Mouse (Mus musculus) kidney, embryonic 14.5 days (tissue): ENCODE measurements around the gene Ppp1r13b. TPM values are rescaled to one million over a fixed set of nuclear protein-coding genes. Genes with fewer than 3 reads are reported as not detected.

Experiments used
- ATAC-seq: fragments of 200-750 bp; cut with Nextera tagmentation; 2 replicates; pipeline ENCODE4 v1.8.0; 2017; ENCODE audit warnings: moderate number of reproducible peaks, mild to moderate bottlenecking, moderate TSS enrichment, moderate library complexity; ENCODE audit not compliant: low FRiP score, low TSS enrichment
- H3K27ac ChIP-seq: fragments of 300-500 bp; sonication (generic); 2 replicates; pipeline ENCODE4 v1.5.1; 2014; ENCODE audit warnings: low read depth, mild to moderate bottlenecking, low read length, moderate library complexity, mixed read lengths
- H3K27me3 ChIP-seq: fragments of 300-500 bp; sonication (generic); 2 replicates; pipeline ENCODE4 v1.6.1; 2014; ENCODE audit warnings: mild to moderate bottlenecking, low read length; ENCODE audit not compliant: control insufficient read depth, insufficient read depth
- H3K36me3 ChIP-seq: fragments of 300-500 bp; sonication (generic); 2 replicates; pipeline ENCODE4 v1.6.1; 2014; ENCODE audit warnings: low read length, mixed read lengths; ENCODE audit not compliant: control insufficient read depth, insufficient read depth
- H3K4me1 ChIP-seq: fragments of 300-500 bp; sonication (generic); 2 replicates; pipeline ENCODE4 v1.6.1; 2014; ENCODE audit warnings: low read length, mixed read lengths; ENCODE audit not compliant: control insufficient read depth, insufficient read depth
- H3K4me2 ChIP-seq: fragments of 300-500 bp; sonication (generic); replicated peaks from 2 replicates; pipeline ENCODE4 v1.6.1; 2014; ENCODE audit warnings: low read depth, mild to moderate bottlenecking, low read length
- H3K4me3 ChIP-seq: fragments of 300-500 bp; sonication (generic); 2 replicates; pipeline ENCODE4 v1.5.1; 2014; ENCODE audit warnings: mild to moderate bottlenecking, low read length
- H3K9ac ChIP-seq: fragments of 300-500 bp; sonication (generic); 2 replicates; pipeline ENCODE4 v1.6.1; 2014; ENCODE audit warnings: low read depth, mild to moderate bottlenecking, low read length, moderate library complexity
- H3K9me3 ChIP-seq: fragments of 300-500 bp; sonication (generic); 2 replicates; pipeline ENCODE4 v1.6.1; 2016; ENCODE audit warnings: low read length; ENCODE audit not compliant: control insufficient read depth
- WGBS: fragments of 180-500 bp; shearing (Covaris S2); extraction: QIAGEN DNeasy Blood & Tissue Kit; methylation state at CpG from one replicate; pipeline ENCODE4 v1.1.7; 2014; 5-methylcytosine and 5-hydroxymethylcytosine counted together
- polyA plus RNA-seq: library from polyadenylated mRNA; unstranded; fragments of >200 nt; fragmentation: Nextera tagmentation; extraction: Ambion mirVana; gene quantifications from 2 replicates; pipeline ENCODE4 v1.2.1, GENCODE M21; 2014

Ppp1r13b gene
- polyA plus RNA-seq, 1 experiment from 2014 or later = 20.6 TPM

DNA sequence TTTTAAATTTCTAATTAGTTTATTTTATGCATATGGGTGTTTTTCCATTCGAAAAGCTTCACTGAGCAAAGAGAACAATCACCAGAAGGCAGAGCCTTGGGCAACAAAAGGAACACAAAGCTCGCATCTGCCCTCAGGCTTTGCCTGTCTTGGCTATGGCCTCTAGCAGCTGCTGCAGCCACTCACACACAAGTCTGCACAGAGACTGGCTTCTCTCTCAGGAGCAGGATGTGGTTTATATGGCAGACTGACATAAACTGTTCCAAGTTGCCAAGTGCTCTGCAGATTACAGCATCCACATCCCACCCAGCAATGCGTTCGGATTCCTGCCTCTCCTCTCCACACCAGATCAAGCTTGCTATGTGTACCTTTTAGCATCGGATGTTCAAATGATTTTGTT lies 56.2 kb downstream of the Ppp1r13b start:
- H3K4me1 ChIP-seq = no peaks in the 10 kb centered on the region
- 86% methylated on average over 5 of the region's 5 CpGs for WGBS
- no peaks in the 10 kb centered on the region for H3K9me3 ChIP-seq
- H3K27me3 ChIP-seq = no peaks in the 10 kb centered on the region
- H3K4me2 ChIP-seq = no peak overlapping the region
- no peak overlapping the region for H3K4me3 ChIP-seq
- H3K36me3 ChIP-seq = no peaks in the 10 kb centered on the region; the same call in 1 of the 2 replicates
- H3K9ac ChIP-seq = no peak overlapping the region
- H3K27ac ChIP-seq = no peak overlapping the region
- no peak for ATAC-seq

DNA sequence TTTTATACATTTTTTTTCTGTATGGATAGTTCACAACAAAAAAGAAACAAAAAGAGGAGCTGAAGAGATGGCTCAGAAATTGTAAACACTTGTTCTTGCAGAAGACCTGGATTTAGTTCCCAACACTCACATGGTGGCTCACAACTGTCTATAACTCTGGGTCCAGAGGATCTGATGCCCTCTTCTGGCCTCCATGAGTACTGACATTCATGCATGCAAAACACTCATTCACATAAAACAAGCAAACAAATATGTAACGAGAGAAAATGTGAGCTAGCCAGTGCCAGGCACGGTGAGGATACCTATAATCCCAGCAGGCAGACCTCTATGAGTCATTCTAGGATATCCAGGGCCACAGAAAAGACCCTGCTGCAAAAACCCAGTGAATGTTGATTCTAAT lies 56.7 kb downstream of the Ppp1r13b start:
- ATAC-seq = no peak
- Histone ChIP-seq H3K4me3 (no peak overlapping the region), H3K4me1 (no peaks in the 10 kb centered on the region), H3K9me3 (no peaks in the 10 kb centered on the region), H3K27me3 (no peaks in the 10 kb centered on the region), H3K36me3 (no peaks in the 10 kb centered on the region; the same call in 1 of the 2 replicates), H3K4me2 (no peak overlapping the region), H3K27ac (no peak overlapping the region), H3K9ac (no peak overlapping the region)
- whole genome bisulfite sequencing = 67% methylated on average over 2 of the region's 2 CpGs

DNA sequence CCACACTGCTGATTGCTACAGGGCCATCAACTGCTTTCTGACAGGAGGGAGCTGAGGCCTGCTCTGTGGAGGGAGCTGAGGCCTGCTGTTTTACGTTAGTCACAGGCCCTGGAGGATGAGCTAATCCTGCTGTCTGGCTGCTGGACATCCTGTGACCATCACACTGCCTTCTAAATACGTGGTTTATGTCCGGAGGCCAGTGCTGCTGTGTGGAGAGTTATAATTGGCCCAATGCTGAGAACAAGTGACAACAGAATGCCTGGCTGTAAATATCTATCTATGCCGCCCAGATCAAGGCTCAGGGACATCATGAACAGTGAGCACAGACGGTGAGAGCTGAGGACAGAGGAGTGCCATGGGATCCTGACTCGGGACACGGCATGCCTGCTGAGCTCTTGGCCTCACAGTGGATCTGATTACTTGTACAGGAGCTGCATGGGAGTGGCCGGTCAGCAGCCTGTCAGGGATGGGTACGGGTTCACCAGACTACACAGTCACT lies 59.6 kb downstream of the Ppp1r13b start:
- Histone ChIP-seq H3K9ac (no peak overlapping the region), H3K36me3 (no peaks in the 10 kb centered on the region), H3K27ac (no peak overlapping the region), H3K9me3 (no peaks in the 10 kb centered on the region), H3K27me3 (no peaks in the 10 kb centered on the region), H3K4me1 (no peaks in the 10 kb centered on the region), H3K4me3 (no peak overlapping the region), H3K4me2 (no peak overlapping the region)
- 57% methylated on average over 9 of the region's 9 CpGs for WGBS
- no peak for ATAC-seq

DNA sequence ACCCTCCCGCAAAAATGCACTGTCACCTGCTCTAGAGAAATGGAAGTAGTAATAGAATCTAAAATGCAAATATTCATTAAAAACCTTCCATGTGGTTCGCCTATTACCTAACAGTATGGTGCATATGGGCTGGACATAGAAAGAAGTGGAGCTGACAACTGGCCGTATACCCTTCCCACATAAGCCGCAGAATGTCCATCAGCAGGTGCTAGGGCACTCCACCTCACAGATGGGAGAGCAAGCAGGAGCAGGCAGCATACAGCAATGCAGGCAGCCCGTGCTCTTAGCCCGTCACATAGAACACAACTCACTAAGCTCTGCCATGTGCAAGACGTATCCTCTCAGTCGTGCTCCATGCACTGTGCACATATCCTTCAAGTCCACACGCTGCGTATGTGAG lies 61.1 kb downstream of the Ppp1r13b start:
- Histone ChIP-seq H3K4me1 (no peaks in the 10 kb centered on the region), H3K27ac (no peak overlapping the region), H3K4me3 (no peak overlapping the region), H3K27me3 (no peaks in the 10 kb centered on the region), H3K9me3 (no peaks in the 10 kb centered on the region), H3K36me3 (no peaks in the 10 kb centered on the region), H3K9ac (no peak overlapping the region), H3K4me2 (no peak overlapping the region)
- WGBS = 79% methylated on average over 10 of the region's 10 CpGs
- no peak for ATAC-seq

DNA sequence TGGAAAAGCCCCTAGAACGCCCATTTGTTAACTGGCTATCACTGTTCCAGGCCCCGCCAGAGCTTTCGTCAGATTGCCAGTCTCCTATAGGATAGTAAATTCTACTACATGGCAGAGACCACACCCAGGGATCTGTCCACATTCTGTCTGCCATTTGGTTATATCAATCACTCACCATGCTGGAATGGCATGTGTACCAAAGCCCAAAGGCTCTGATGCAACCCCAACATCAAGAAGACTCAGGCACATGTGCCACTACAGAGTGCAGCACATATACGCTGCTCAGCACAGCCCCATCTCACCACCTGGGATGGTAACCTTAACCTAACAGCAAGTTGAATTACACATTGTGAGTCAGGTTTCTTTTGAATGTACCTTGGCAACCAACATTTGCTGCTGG lies 62.0 kb downstream of the Ppp1r13b start:
- 90% methylated on average over 4 of the region's 4 CpGs for WGBS
- Histone ChIP-seq H3K9ac (no peak overlapping the region), H3K9me3 (no peaks in the 10 kb centered on the region), H3K27ac (no peak overlapping the region), H3K36me3 (no peaks in the 10 kb centered on the region), H3K27me3 (no peaks in the 10 kb centered on the region), H3K4me3 (no peak overlapping the region), H3K4me1 (no peaks in the 10 kb centered on the region), H3K4me2 (no peak overlapping the region)
- ATAC-seq = no peak

DNA sequence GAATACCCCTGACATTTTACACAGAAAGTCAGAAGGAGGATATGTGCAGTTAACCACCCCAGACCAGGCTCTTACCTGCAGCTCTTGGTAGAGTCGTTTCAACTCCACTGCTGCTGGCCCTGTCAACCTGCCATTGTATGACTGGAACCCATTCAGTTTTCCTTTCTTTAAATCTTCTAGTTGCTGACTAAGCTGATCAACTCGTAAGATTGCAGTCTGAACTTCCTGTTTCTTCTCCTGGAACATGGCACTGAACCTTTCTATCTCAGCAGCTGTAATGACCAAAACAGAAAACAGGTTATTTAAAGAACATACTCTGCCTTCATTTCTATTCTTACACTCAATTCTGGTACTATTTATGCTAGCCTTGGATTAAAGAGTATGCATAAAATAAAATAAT lies 64.4 kb downstream of the Ppp1r13b start:
- no peak for ATAC-seq
- no peaks in the 10 kb centered on the region for H3K9me3 ChIP-seq
- H3K27me3 ChIP-seq = no peaks in the 10 kb centered on the region
- H3K4me3 ChIP-seq = no peak overlapping the region
- no peak overlapping the region for H3K4me2 ChIP-seq
- peaks cover 17% of the 10 kb centered on the region for H3K36me3 ChIP-seq
- WGBS = 45% methylated on average over 2 of the region's 2 CpGs
- no peaks in the 10 kb centered on the region for H3K4me1 ChIP-seq
- H3K27ac ChIP-seq = no peak overlapping the region
- H3K9ac ChIP-seq = no peak overlapping the region

DNA sequence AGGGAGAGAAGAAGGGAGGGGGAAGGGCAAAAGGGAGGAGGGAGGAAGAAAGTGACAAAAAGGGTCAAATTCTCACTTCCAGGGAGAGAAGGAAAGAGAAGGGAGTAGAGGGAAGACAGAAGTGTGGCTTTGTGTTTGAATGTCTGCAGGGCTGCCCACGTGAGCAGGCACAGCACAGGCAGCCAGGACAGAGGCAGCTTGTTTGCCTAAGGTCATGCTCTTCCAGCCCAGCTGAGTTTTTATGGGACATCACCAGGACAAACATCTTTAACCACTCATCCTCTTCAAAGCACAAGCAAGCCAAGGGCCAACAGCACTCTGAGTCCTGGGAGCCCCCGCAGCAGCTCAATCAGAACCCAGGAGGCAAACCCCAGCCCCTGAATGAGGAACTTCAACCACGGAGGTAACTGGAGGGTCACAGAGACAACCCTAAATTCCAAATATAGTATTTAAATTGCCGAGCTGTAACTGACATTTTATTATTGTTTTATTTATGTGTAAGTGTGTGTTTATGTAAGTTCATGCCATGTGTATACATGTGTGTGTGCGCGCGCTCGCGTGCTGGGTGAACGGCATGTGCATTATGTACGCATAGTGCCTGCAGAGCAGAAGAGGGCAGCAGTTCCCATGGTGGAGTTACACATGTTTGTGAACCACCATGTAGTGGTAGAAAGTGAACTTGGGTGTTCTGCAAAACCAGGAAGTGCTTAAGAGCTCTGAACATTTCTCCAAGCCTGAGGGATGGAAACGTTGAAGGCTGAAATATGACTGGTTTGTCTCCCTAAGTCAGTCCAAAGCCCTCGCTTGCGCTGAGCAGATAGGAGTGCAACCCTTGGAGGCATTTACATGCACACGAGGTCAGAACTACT lies 65.1 kb downstream of the Ppp1r13b start:
- Histone ChIP-seq H3K27me3 (no peaks in the 10 kb centered on the region), H3K4me2 (no peak overlapping the region), H3K9ac (no peak overlapping the region), H3K9me3 (no peaks in the 10 kb centered on the region), H3K4me1 (no peaks in the 10 kb centered on the region), H3K36me3 (peaks cover 21% of the 10 kb centered on the region), H3K27ac (no peak overlapping the region), H3K4me3 (no peak overlapping the region)
- 72% methylated on average over 15 of the region's 15 CpGs for WGBS
- no peak for ATAC-seq

DNA sequence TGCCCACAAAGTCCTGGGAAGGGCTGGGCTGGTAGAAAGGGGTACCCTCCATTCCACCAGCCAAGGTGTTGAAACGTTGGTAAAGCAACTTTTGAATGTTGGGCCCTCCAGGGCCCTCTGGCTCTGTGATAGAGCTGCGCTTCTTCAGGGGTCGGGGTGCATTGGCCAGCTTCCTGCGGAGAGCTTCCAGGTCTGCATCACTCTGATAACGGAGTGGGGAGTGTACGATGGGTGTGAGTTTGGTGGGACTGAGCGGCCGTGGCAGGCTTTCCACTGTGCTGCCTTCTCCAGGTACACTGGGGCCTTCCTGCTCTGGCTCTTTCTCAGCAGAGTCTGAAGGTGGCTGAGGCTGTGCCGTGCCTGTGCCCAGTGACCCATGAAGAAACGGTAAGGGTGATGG lies 74.5 kb downstream of the Ppp1r13b start:
- peaks cover 89% of the 10 kb centered on the region for H3K36me3 ChIP-seq
- H3K4me3 ChIP-seq = no peak overlapping the region
- no peak overlapping the region for H3K4me2 ChIP-seq
- no peaks in the 10 kb centered on the region for H3K27me3 ChIP-seq
- ATAC-seq = no peak
- H3K9me3 ChIP-seq = no peaks in the 10 kb centered on the region
- WGBS = 84% methylated on average over 10 of the region's 10 CpGs
- no peaks in the 10 kb centered on the region for H3K4me1 ChIP-seq
- H3K27ac ChIP-seq = no peak overlapping the region
- no peak overlapping the region for H3K9ac ChIP-seq

DNA sequence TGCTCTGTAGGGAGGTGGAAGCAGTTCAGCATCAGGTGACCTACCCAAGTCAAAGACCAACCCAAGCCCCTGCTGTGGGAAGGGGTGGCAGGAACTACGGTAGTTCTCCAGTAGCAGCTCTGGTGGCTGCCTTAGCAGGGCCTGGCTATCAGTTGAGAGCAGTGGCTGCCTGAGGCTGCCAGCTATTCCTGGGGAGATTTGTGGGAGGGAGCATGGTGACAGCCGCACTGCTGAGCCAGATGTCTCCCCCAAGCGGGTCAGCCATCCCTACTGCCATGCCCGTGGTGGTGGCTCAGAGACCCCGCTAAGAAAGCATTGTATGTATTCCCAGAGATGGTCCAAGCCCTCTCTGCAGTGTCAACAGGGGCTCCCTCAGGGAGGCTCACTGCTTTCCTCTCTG lies 75.3 kb downstream of the Ppp1r13b start:
- Histone ChIP-seq H3K9me3 (no peaks in the 10 kb centered on the region), H3K27ac (no peak overlapping the region), H3K36me3 (peaks cover 92% of the 10 kb centered on the region), H3K4me3 (no peak overlapping the region), H3K9ac (no peak overlapping the region), H3K4me1 (no peaks in the 10 kb centered on the region), H3K4me2 (no peak overlapping the region), H3K27me3 (no peaks in the 10 kb centered on the region)
- ATAC-seq = no peak
- WGBS = 84% methylated on average over 5 of the region's 5 CpGs
